ENCODE assay signal across 11 mouse cellular contexts in the genomic region with DNA sequence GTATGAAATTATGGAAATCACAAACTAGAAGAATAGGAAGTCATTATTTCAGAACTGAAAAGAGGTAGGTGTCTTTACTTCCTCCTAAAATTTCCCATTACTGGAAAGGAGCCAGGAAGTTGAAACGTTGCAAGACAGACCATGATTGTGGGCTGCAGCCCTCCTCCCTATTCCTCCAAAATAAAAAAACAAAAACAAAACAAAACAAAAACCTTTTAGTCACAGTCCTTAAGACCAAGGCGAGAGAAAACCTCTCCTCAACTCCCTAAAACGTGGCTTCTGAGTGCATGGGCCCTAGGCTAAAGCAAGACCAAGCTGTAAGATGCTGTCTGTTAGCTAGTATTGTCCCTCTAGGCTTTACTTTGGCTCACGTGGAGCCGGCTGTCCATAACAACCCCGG. TPM values are rescaled to one million over a fixed set of nuclear protein-coding genes. Genes with fewer than 3 reads are reported as not detected.
DNase-seq lines count a peak whose midpoint lies in the region; ATAC-seq and TF ChIP-seq lines count a peak whose summit lies in the region.
"Had no signal": no experiment of that assay in that cellular context is flagged by ENCODE, and none has a peak within 500 bp of the region (broad histone marks: within the 10 kb centered on the region; RNA-seq: fewer than 3 reads in every experiment).

No protein-coding gene starts in this region.

- peak overlapping the region; percentile 43; the same call in 1 of the 2 replicates for H3K4me3 ChIP-seq in kidney, adult 2 months (ENCODE audit: insufficient read depth, low read depth, low read length)
- peak overlapping the region; percentile 35; the same call in 1 of the 2 replicates for H3K4me3 ChIP-seq in embryonic facial prominence, embryonic 11.5 days (ENCODE audit: low read depth, low read length)
- peak overlapping the region; percentile 86 for H3K4me3 ChIP-seq in forebrain, embryonic 16.5 days (replicated peaks; ENCODE audit: low read length)
- peak overlapping the region; percentile 99 for H3K4me3 ChIP-seq in midbrain, embryonic 12.5 days

- H3K36me3 ChIP-seq in kidney, adult 2 months (ENCODE audit: control insufficient read depth, insufficient read depth, low read length) = no peaks in the 10 kb centered on the region
- no peaks in the 10 kb centered on the region for H3K36me3 ChIP-seq in embryonic facial prominence, embryonic 11.5 days (replicated peaks; ENCODE audit: control insufficient read depth, insufficient read depth, low read depth, low read length)
- H3K36me3 ChIP-seq in forebrain, embryonic 16.5 days (ENCODE audit: control insufficient read depth, insufficient read depth) = no peaks in the 10 kb centered on the region
- no peaks in the 10 kb centered on the region for H3K36me3 ChIP-seq in midbrain, embryonic 12.5 days

- ATAC-seq in embryonic facial prominence, embryonic 11.5 days (replicated peaks; ENCODE audit: insufficient number of reproducible peaks, low FRiP score, low TSS enrichment, low read depth) = no peak
- ATAC-seq in forebrain, embryonic 16.5 days = no peak
- peak; percentile 2; the same call in 1 of the 2 replicates for ATAC-seq in midbrain, embryonic 12.5 days (ENCODE audit: low FRiP score, low read depth)

- intact Hi-C loops in gastrocnemius, postnatal 36 days (cut with DNase I) = no loop called here

- H3K4me1 ChIP-seq in kidney, adult 2 months (ENCODE audit: control insufficient read depth, insufficient read depth, low read length) = no peaks in the 10 kb centered on the region
- no peaks in the 10 kb centered on the region; the same call in 1 of the 2 replicates for H3K4me1 ChIP-seq in embryonic facial prominence, embryonic 11.5 days (ENCODE audit: control insufficient read depth, insufficient read depth, low read length)
- H3K4me1 ChIP-seq in forebrain, embryonic 16.5 days (replicated peaks; ENCODE audit: control insufficient read depth, insufficient read depth, low read length) = peaks cover 37% of the 10 kb centered on the region
- H3K4me1 ChIP-seq in midbrain, embryonic 12.5 days = peaks cover 63% of the 10 kb centered on the region

- TF ChIP-seq CTCF in kidney, adult 2 months (conservative IDR thresholded peaks at IDR 0.05; ENCODE audit: insufficient read depth, insufficient read length, low read depth, low read length) = no peak

- no peaks in the 10 kb centered on the region; the same call in 1 of the 2 replicates for H3K27me3 ChIP-seq in kidney, adult 2 months (replicated peaks; ENCODE audit: control insufficient read depth, insufficient read depth, low read length)
- H3K27me3 ChIP-seq in embryonic facial prominence, embryonic 11.5 days (ENCODE audit: control insufficient read depth, insufficient read depth, low read length) = peaks cover 19% of the 10 kb centered on the region
- no peaks in the 10 kb centered on the region for H3K27me3 ChIP-seq in forebrain, embryonic 16.5 days (replicated peaks; ENCODE audit: control insufficient read depth, insufficient read depth, low read length)
- no peaks in the 10 kb centered on the region for H3K27me3 ChIP-seq in midbrain, embryonic 12.5 days

- H3K4me2 ChIP-seq in embryonic facial prominence, embryonic 11.5 days (ENCODE audit: low read depth, low read length) = peak overlapping the region; percentile 82
- H3K4me2 ChIP-seq in forebrain, embryonic 16.5 days (ENCODE audit: low read length) = peak overlapping the region; percentile 94
- H3K4me2 ChIP-seq in midbrain, embryonic 12.5 days (replicated peaks) = peak overlapping the region; percentile 97

- DNase-seq in kidney, adult 2 months = no peak
- no peak for DNase-seq in kidney, postnatal 4 days
- no peak for DNase-seq in embryonic facial prominence, embryonic 11.5 days (ENCODE audit: low spot score)
- DNase-seq in gastrocnemius, postnatal 36 days = no peak
- DNase-seq in thymus, postnatal 0 days (ENCODE audit: low spot score) = no peak
- no peak for DNase-seq in thymus, postnatal 14 days
- DNase-seq: cerebellum, adult 11-12 months; lung, postnatal 14 days; thymus, postnatal 36 days had no signal

- 1% methylated on average over 6 of the region's 6 CpGs for WGBS in kidney, adult 2 months
- 5% methylated on average over 6 of the region's 6 CpGs for WGBS in embryonic facial prominence, embryonic 11.5 days
- 3% methylated on average over 6 of the region's 6 CpGs for WGBS in forebrain, embryonic 16.5 days
- 3% methylated on average over 6 of the region's 6 CpGs for WGBS in midbrain, embryonic 12.5 days

- peak overlapping the region; percentile 65 for H3K27ac ChIP-seq in kidney, adult 2 months (ENCODE audit: insufficient read depth, low read depth, low read length)
- no peak overlapping the region for H3K27ac ChIP-seq in embryonic facial prominence, embryonic 11.5 days (replicated peaks; ENCODE audit: low read depth, low read length)
- peak overlapping the region; percentile 99 for H3K27ac ChIP-seq in forebrain, embryonic 16.5 days (ENCODE audit: low read length)
- peak overlapping the region; percentile 100 for H3K27ac ChIP-seq in midbrain, embryonic 12.5 days (replicated peaks)

- no peaks in the 10 kb centered on the region for H3K9me3 ChIP-seq in embryonic facial prominence, embryonic 11.5 days (replicated peaks; ENCODE audit: control insufficient read depth, low read length)
- H3K9me3 ChIP-seq in forebrain, embryonic 16.5 days (ENCODE audit: control insufficient read depth, low read length) = no peaks in the 10 kb centered on the region
- no peaks in the 10 kb centered on the region for H3K9me3 ChIP-seq in midbrain, embryonic 12.5 days

- peak overlapping the region; percentile 57 for H3K9ac ChIP-seq in embryonic facial prominence, embryonic 11.5 days (replicated peaks; ENCODE audit: low read length)
- peak overlapping the region; percentile 89 for H3K9ac ChIP-seq in forebrain, embryonic 16.5 days (replicated peaks; ENCODE audit: low read depth, low read length)
- peak overlapping the region; percentile 89 for H3K9ac ChIP-seq in midbrain, embryonic 12.5 days (replicated peaks)

- TF ChIP-seq POLR2A in kidney, adult 2 months (IDR thresholded peaks at IDR 0.05; ENCODE audit: low read depth, low read length) = no peak

RNA-seq across cellular contexts. Expression of a gene that starts 11.7 kb away (rescaled TPM):
- polyA plus RNA-seq in kidney, adult 2 months (2012; rRNA removed) = 14.4 and 18.0 TPM in 2 replicates
- 7.2 and 9.9 TPM in 2 replicates for polyA plus RNA-seq in embryonic facial prominence, embryonic 11.5 days (2014; fragmentation: Nextera tagmentation; extraction: Ambion mirVana)
- polyA plus RNA-seq in forebrain, embryonic 16.5 days (2015; fragmentation: Nextera tagmentation; extraction: Ambion mirVana) = 41.0 and 56.6 TPM in 2 replicates
- polyA plus RNA-seq in midbrain, embryonic 12.5 days (2016; fragmentation: Nextera tagmentation; extraction: Ambion mirVana) = 36.3 and 37.6 TPM in 2 replicates
- total RNA-seq in gastrocnemius, postnatal 36 days (2021) = not detected
- polyA plus RNA-seq in thymus, postnatal 0 days (2015; fragmentation: Nextera tagmentation; extraction: Ambion mirVana) = 0.03 and 0.04 TPM in 2 replicates

Comparison
In these comparisons a context has a peak if more than half of its experiments do, and no peak if none do; other contexts are left out.
1. H3K4me3 ChIP-seq: peak in every context shown above with its lines; median percentile 99 in midbrain, embryonic 12.5 days; 86 in forebrain, embryonic 16.5 days; 43 in kidney, adult 2 months; 35 in embryonic facial prominence, embryonic 11.5 days.